ENCODE assay signal across 8 mouse cellular contexts in the genomic region with DNA sequence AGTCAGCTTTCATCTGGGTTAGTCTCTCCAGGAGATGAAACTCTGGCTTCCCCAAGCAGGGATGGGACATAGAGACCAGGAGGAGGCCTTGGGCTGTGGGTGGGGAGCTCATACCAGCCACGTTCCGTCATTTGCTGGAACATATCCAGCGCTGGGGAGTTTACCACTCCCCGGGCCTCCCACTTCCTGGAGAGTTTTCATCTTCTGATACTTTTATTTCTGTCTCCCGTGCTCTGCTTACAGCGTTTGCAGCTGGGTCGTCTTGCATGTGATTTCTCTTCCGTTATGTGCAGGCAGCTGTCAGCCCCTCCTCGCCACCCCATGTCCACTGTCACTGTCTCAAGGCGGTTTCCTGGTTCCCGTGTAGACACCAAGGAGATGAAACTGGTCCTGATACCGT.
DNase-seq lines count a peak whose midpoint lies in the region; ATAC-seq and TF ChIP-seq lines count a peak whose summit lies in the region.

No protein-coding gene starts in this region.

- no peak for TF ChIP-seq POLR2A in kidney, adult 2 months (IDR thresholded peaks at IDR 0.05; ENCODE audit: low read depth, low read length)

- no peaks in the 10 kb centered on the region for H3K9me3 ChIP-seq in midbrain, embryonic 15.5 days

- intact Hi-C loops in gastrocnemius, postnatal 36 days (cut with DNase I), result loop anchor here (10.0 kb wide), 1 partner anchor 229 kb away; no protein-coding TSS in a partner anchor

- peak; percentile 59 for DNase-seq in 3134 (ENCODE audit: extremely low read depth, insufficient read length, low spot score)
- DNase-seq in NIH3T3 (ENCODE audit: low read depth), result peak; percentile 95
- DNase-seq in gastrocnemius, postnatal 36 days, result peak; percentile 61 to 84
- DNase-seq in kidney, adult 2 months, result peak; percentile 84
- peak; percentile 82 for DNase-seq in lung, postnatal 25 days (ENCODE audit: low spot score)
- DNase-seq in thymus, postnatal 25 days, result peak; percentile 73
- DNase-seq in cerebellum, adult 11-12 months, result no peak

- peak overlapping the region; percentile 21 for H3K27ac ChIP-seq in kidney, adult 2 months (ENCODE audit: insufficient read depth, low read depth, low read length)
- H3K27ac ChIP-seq in midbrain, embryonic 15.5 days, result no peak overlapping the region

- WGBS in kidney, adult 2 months, result 37% methylated on average over 12 of the region's 12 CpGs
- 87% methylated on average over 12 of the region's 12 CpGs for WGBS in midbrain, embryonic 15.5 days

- H3K27me3 ChIP-seq in kidney, adult 2 months (replicated peaks; ENCODE audit: control insufficient read depth, insufficient read depth, low read length), result no peaks in the 10 kb centered on the region
- no peaks in the 10 kb centered on the region for H3K27me3 ChIP-seq in midbrain, embryonic 15.5 days (replicated peaks)

- ATAC-seq in midbrain, embryonic 15.5 days (replicated peaks), result no peak

- no peak overlapping the region for H3K4me2 ChIP-seq in midbrain, embryonic 15.5 days

- H3K4me1 ChIP-seq in kidney, adult 2 months (ENCODE audit: control insufficient read depth, insufficient read depth, low read length), result no peaks in the 10 kb centered on the region; the same call in 1 of the 2 replicates
- H3K4me1 ChIP-seq in midbrain, embryonic 15.5 days, result peaks cover 12% of the 10 kb centered on the region; the same call in 1 of the 2 replicates

- no peak overlapping the region for H3K9ac ChIP-seq in midbrain, embryonic 15.5 days

- H3K4me3 ChIP-seq in kidney, adult 2 months (ENCODE audit: insufficient read depth, low read depth, low read length), result peak overlapping the region; percentile 11; the same call in 1 of the 2 replicates
- no peak overlapping the region for H3K4me3 ChIP-seq in midbrain, embryonic 15.5 days

- TF ChIP-seq CTCF in kidney, adult 2 months (conservative IDR thresholded peaks at IDR 0.05; ENCODE audit: insufficient read depth, insufficient read length, low read depth, low read length), result no peak

- H3K36me3 ChIP-seq in kidney, adult 2 months (ENCODE audit: control insufficient read depth, insufficient read depth, low read length), result no peaks in the 10 kb centered on the region
- peaks cover 31% of the 10 kb centered on the region for H3K36me3 ChIP-seq in midbrain, embryonic 15.5 days (replicated peaks)
